Mouse (Mus musculus): ENCODE results near the gene Setd1b. TPM values are rescaled to one million over a fixed set of nuclear protein-coding genes. Genes with fewer than 3 reads are reported as not detected.

Gene Setd1b
- polyA plus RNA-seq, 1 experiment from 2014 or later: 6.0 TPM

- Histone ChIP-seq H3K27me3 (replicated peaks) (peaks cover 16% of the 10 kb centered on the region), H3K4me3 (no peak overlapping the region), H3K4me1 (peaks cover 89% of the 10 kb centered on the region), H3K4me2 (peak overlapping the region; percentile 20), H3K27ac (0 out of 2 replicates have a peak overlapping the region, but pooled peaks have one; percentile 34), H3K36me3 (peaks cover 9% of the 10 kb centered on the region), H3K9me3 (replicated peaks) (no peaks in the 10 kb centered on the region), H3K9ac (no peak overlapping the region)
- no peak for ATAC-seq
- 39% methylated on average over 10 of the region's 10 CpGs for WGBS (ENCODE audit: insufficient replicate concordance)
These were observed 12.7 kb upstream of the Setd1b start for GRCm38 (mm10) chr5:123129170-123129757.

- 85% methylated on average over 9 of the region's 9 CpGs for WGBS (ENCODE audit: insufficient replicate concordance)
- H3K4me3 ChIP-seq: no peak overlapping the region
- H3K9me3 ChIP-seq (replicated peaks): no peaks in the 10 kb centered on the region
- peaks cover 89% of the 10 kb centered on the region for H3K4me1 ChIP-seq
- H3K36me3 ChIP-seq: peaks cover 18% of the 10 kb centered on the region
- no peak overlapping the region for H3K9ac ChIP-seq
- H3K27me3 ChIP-seq (replicated peaks): peaks cover 16% of the 10 kb centered on the region
- no peak for ATAC-seq
- no peak overlapping the region for H3K27ac ChIP-seq
- no peak overlapping the region for H3K4me2 ChIP-seq
These were observed 11.8 kb upstream of the Setd1b start for GRCm38 (mm10) chr5:123130030-123130813.

- H3K27ac ChIP-seq: no peak overlapping the region
- ATAC-seq: no peak
- WGBS (ENCODE audit: insufficient replicate concordance): 60% methylated on average over 5 of the region's 5 CpGs
- H3K9ac ChIP-seq: no peak overlapping the region
- H3K27me3 ChIP-seq (replicated peaks): peaks cover 16% of the 10 kb centered on the region
- H3K9me3 ChIP-seq (replicated peaks): no peaks in the 10 kb centered on the region
- peaks cover 18% of the 10 kb centered on the region for H3K36me3 ChIP-seq
- H3K4me3 ChIP-seq: no peak overlapping the region
- H3K4me1 ChIP-seq: peaks cover 89% of the 10 kb centered on the region
- no peak overlapping the region for H3K4me2 ChIP-seq
These were observed 11.2 kb upstream of the Setd1b start for GRCm38 (mm10) chr5:123130814-123131148.

- ATAC-seq: peak; percentile 82
- Histone ChIP-seq H3K4me3 (peak within 1 kb of the TSS; percentile 46), H3K9ac (peak within 1 kb of the TSS; percentile 64), H3K4me1 (peaks cover 92% of the 10 kb centered on the region), H3K4me2 (peak within 1 kb of the TSS; percentile 74), H3K36me3 (peaks cover 23% of the 10 kb centered on the region), H3K9me3 (replicated peaks) (no peaks in the 10 kb centered on the region), H3K27me3 (replicated peaks) (peaks cover 16% of the 10 kb centered on the region), H3K27ac (peak within 1 kb of the TSS; percentile 100)
- WGBS (ENCODE audit: insufficient replicate concordance): 1% methylated on average over 44 of the region's 44 CpGs
These were observed 9.5 kb upstream of the Setd1b start, which contains the start of gene Rhof for GRCm38 (mm10) chr5:123132308-123133071. Gene Rhof, minus strand, starts transcription at chr5:123132692.

- peaks cover 16% of the 10 kb centered on the region for H3K27me3 ChIP-seq (replicated peaks)
- no peak for ATAC-seq
- H3K4me2 ChIP-seq: peak overlapping the region; percentile 74
- H3K27ac ChIP-seq: peak overlapping the region; percentile 100
- 0 out of 2 replicates have a peak overlapping the region, but pooled peaks have one; percentile 64 for H3K9ac ChIP-seq
- peak overlapping the region; percentile 46 for H3K4me3 ChIP-seq
- H3K36me3 ChIP-seq: peaks cover 24% of the 10 kb centered on the region
- no peaks in the 10 kb centered on the region for H3K9me3 ChIP-seq (replicated peaks)
- 18% methylated on average over 18 of the region's 18 CpGs for WGBS (ENCODE audit: insufficient replicate concordance)
- H3K4me1 ChIP-seq: peaks cover 97% of the 10 kb centered on the region
These were observed 8.8 kb upstream of the Setd1b start for GRCm38 (mm10) chr5:123133083-123133783.

GRCm38 (mm10) chr5:123133784-123134143 is 8.2 kb upstream of the Setd1b start:
- H3K27ac ChIP-seq: peak overlapping the region; percentile 100
- H3K4me2 ChIP-seq: peak overlapping the region; percentile 26; the same call in 1 of the 2 replicates
- H3K9ac ChIP-seq: no peak overlapping the region
- no peak for ATAC-seq
- H3K36me3 ChIP-seq: peaks cover 24% of the 10 kb centered on the region
- no peak overlapping the region for H3K4me3 ChIP-seq
- WGBS (ENCODE audit: insufficient replicate concordance): 56% methylated on average over 7 of the region's 7 CpGs
- no peaks in the 10 kb centered on the region for H3K9me3 ChIP-seq (replicated peaks)
- H3K27me3 ChIP-seq (replicated peaks): peaks cover 16% of the 10 kb centered on the region
- peaks cover 97% of the 10 kb centered on the region for H3K4me1 ChIP-seq

GRCm38 (mm10) chr5:123134186-123134874 is 7.7 kb upstream of the Setd1b start:
- Histone ChIP-seq H3K27ac (peak overlapping the region; percentile 100), H3K9ac (peak overlapping the region; percentile 99), H3K4me2 (peak overlapping the region; percentile 100), H3K4me1 (peaks cover 95% of the 10 kb centered on the region), H3K36me3 (peaks cover 24% of the 10 kb centered on the region), H3K4me3 (peak overlapping the region; percentile 98), H3K9me3 (replicated peaks) (no peaks in the 10 kb centered on the region), H3K27me3 (replicated peaks) (peaks cover 15% of the 10 kb centered on the region)
- WGBS (ENCODE audit: insufficient replicate concordance): 36% methylated on average over 13 of the region's 13 CpGs
- ATAC-seq: no peak

- 46% methylated on average over 8 of the region's 8 CpGs for WGBS (ENCODE audit: insufficient replicate concordance)
- Histone ChIP-seq H3K36me3 (peaks cover 24% of the 10 kb centered on the region), H3K4me3 (peak overlapping the region; percentile 98), H3K27ac (peak overlapping the region; percentile 100), H3K4me1 (peaks cover 95% of the 10 kb centered on the region), H3K9me3 (replicated peaks) (no peaks in the 10 kb centered on the region), H3K4me2 (peak overlapping the region; percentile 100), H3K27me3 (replicated peaks) (peaks cover 9% of the 10 kb centered on the region), H3K9ac (peak overlapping the region; percentile 99)
- ATAC-seq: no peak
These were observed 7.1 kb upstream of the Setd1b start for GRCm38 (mm10) chr5:123134875-123135382.

GRCm38 (mm10) chr5:123135471-123136360 is 6.3 kb upstream of the Setd1b start:
- Histone ChIP-seq H3K9ac (peak overlapping the region; percentile 99), H3K9me3 (replicated peaks) (no peaks in the 10 kb centered on the region), H3K4me1 (peaks cover 93% of the 10 kb centered on the region), H3K4me3 (peak overlapping the region; percentile 98), H3K36me3 (peaks cover 24% of the 10 kb centered on the region), H3K4me2 (peak overlapping the region; percentile 100), H3K27ac (peak overlapping the region; percentile 100), H3K27me3 (replicated peaks) (peaks cover 5% of the 10 kb centered on the region)
- peak; percentile 36 for ATAC-seq
- WGBS (ENCODE audit: insufficient replicate concordance): 8% methylated on average over 30 of the region's 30 CpGs

- H3K4me3 ChIP-seq: peak overlapping the region; percentile 98
- peak overlapping the region; percentile 100 for H3K27ac ChIP-seq
- H3K9ac ChIP-seq: peak overlapping the region; percentile 99
- under 1% methylated on average over 13 of the region's 13 CpGs for WGBS (ENCODE audit: insufficient replicate concordance)
- H3K9me3 ChIP-seq (replicated peaks): no peaks in the 10 kb centered on the region
- peak overlapping the region; percentile 100 for H3K4me2 ChIP-seq
- H3K36me3 ChIP-seq: peaks cover 24% of the 10 kb centered on the region
- peak; percentile 72 for ATAC-seq
- H3K27me3 ChIP-seq (replicated peaks): peaks cover 2% of the 10 kb centered on the region; the same call in 1 of the 2 replicates
- H3K4me1 ChIP-seq: peaks cover 86% of the 10 kb centered on the region
These were observed 5.5 kb upstream of the Setd1b start for GRCm38 (mm10) chr5:123136361-123137043.
